Mouse (Mus musculus) testis, adult 2 months (tissue): Measurements from ENCODE around the gene Cabp1.

Experiments
- CTCF ChIP-seq: fragments of 200-500 bp; IDR thresholded peaks from 2 replicates; pipeline ENCODE4 v1.5.1; 2012; ENCODE audit warnings: low read depth, mild to moderate bottlenecking, inconsistent platforms, low read length, moderate library complexity; ENCODE audit not compliant: control insufficient read depth, insufficient read depth, insufficient replicate concordance
- POLR2A ChIP-seq: fragments of 200-500 bp; IDR thresholded peaks from 2 replicates; pipeline ENCODE4 v1.6.1; 2012; ENCODE audit warnings: low read depth, mild to moderate bottlenecking, inconsistent platforms, low read length, moderate library complexity; ENCODE audit not compliant: control insufficient read depth

- TF ChIP-seq CTCF (no peak), POLR2A (no peak)
Measured at GRCm38 (mm10) chr5:115118961-115119570, 75.1 kb downstream of the Cabp1 start, which contains the start of gene Acads.
